Mouse (Mus musculus) granulocyte monocyte progenitor cell, adult 5-6 weeks (primary cell): ENCODE measurements around the gene Asprv1. TPM values are rescaled to one million over a fixed set of nuclear protein-coding genes. Genes with fewer than 3 reads are reported as not detected.

ENCODE experiments used
- ATAC-seq: replicated peaks from 2 replicates; pipeline ENCODE4 v1.8.0; 2016; ENCODE audit warnings: mild to moderate bottlenecking, moderate TSS enrichment, inconsistent platforms; ENCODE audit not compliant: poor library complexity, severe bottlenecking
- total RNA-seq, 2 experiments: library from RNA; stranded (forward) in 1 of 2; stranded (reverse) in 1 of 2; fragments of 200-712, 200-1000 nt in 1 of 2; fragments of >200 nt in 1 of 2; fragmentation: Nextera tagmentation in 1 of 2; gene quantifications; 2 replicates each; pipeline ENCODE4 v1.2.3; 2014 to 2017

Asprv1 gene
- total RNA-seq, 2 experiments from 2014 or later, result 0.98 TPM; not detected in 1

DNA sequence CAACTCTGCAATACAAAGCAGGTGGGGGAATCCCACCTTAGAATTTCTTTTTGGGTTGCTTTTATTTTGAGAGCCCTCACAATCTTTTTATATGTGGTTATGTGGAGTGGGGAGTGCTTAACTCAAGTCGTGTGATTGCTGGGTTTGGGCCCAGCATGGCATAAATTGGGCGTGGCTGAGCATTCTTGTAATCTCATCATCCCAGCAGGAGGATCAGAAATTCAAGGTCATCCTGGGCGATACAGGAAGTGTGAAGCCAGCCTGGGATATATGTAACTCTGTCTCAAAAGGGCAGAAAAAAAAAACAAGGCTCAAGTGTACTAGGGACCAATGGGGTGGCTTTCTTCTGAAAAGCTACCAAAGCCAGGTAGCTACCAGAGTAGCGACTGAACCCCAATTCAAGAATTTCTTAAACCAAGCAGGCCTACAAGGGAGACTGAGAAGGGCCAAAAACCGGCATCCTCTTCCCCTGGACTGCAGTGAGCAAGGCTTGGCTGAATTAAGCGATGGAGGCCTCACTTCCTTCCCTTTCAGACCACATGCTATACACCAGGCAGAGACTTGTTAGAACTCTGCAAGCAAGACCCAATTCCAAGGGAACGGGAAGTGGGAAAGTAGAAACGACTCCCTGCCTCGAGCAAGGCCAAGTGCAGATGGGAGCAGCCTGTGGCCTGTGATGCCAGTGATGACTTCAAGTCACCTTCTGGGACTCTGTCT lies 32.4 kb downstream of the Asprv1 start:
- peak; percentile 63 for ATAC-seq

DNA sequence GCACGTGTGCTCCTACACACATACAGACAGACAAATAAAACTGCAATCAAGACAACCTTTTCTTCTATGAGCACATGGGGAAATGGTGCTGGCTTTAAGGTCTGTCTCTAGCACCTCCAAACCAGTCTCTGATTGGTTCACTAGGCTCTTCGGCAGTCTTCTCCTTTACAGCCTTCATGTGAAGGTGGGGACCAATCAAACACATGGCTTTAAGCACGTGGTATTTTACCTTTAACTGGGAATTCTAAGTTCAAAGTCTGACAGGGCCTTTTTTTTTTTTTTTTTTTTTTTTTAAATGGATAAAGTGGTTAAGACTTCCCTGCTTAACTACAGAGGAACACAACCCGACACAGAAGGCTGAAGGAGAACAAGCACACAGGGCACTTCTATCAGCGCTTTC lies 37.1 kb downstream of the Asprv1 start:
- no peak for ATAC-seq

DNA sequence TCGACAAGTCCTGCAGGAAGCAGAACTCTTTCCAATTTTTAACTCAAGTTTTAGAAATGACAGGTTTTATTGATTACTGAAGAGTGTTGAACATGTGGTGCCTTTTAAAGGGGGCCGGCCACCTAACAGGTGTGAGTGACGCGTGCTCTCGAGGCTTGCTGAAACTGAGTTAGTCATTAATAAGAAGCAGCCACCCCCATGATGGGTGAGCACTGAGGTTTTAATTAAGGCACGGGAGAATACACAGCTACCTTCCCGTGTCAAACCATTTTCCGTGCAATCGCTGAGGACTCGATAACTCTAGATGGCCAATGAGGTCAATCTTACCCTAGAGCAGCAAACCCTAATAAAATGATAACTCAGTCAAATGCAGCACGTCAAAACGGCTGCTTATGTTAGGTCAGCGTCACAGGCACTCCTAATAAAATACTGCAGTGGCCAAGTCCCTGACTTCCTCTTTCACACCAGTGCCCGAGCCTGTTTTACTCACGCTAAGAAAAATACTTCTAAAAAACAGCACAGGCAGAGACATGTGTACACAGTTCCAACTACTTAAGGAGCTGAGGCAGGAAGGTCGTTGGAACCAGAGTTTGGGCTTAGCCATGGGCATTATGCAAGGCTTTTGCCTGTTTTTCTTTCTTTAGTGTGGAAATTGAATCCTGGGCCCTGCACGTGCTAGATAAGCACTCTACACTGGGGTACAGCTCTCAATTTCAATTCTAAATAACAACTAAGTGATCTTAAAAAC lies 37.8 kb downstream of the Asprv1 start:
- peak; percentile 11; the same call in 1 of the 2 replicates for ATAC-seq

DNA sequence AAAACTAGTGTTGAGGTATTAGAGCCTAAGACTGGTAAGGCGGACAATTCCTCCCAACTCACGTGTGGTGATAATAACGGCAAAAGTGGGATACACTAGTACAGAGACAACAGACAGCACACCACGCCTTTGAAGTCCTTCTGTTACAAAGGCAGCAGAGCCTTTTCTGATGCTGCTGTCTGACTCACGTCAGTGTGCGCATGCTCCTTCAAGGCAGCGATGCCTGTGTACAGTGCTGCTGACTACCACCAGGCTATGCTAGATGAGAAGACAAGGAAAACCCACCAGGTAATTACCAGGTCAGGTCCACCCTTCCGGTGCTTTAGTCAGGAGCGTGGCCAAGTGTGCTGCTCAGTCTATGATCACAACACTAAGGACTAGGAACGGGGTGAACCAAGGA lies 39.1 kb downstream of the Asprv1 start:
- no peak for ATAC-seq

DNA sequence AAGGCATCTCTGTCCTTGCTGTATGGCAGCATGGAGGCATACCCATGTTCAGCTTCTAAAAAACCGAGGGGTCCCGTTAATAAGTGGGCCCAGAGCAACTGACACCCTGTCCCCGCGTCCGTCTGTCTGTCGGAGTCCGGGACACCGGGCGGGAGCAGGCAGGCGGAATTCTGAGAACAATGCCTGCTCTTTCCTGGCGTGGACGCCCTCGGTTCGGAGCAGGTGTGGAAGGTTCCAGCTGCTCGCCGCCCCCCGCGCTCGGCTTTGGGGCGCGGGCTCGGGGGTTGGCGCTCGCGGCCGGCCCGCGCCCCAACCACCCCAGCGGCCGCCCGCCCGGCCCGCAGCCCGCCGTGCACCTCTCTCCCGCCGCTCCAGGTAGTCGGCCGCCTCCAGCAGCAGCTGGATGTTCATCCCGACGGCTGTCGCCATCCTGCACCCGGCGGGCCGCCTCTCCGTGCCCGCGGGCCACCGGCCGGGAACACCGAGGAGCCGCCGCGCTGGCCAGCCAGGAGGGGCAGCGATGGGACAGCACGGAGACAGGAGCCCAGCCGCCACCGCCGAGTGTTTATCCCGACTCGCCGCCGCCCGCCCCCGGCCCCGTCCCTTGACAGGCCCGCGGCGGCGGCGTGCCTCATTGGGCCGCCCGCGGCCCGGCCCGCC lies 40.7 kb downstream of the Asprv1 start, which contains the start of gene Mxd1:
TSS of gene Mxd1 (minus strand) at position 582 of the 660 bp plus-strand sequence.
- ATAC-seq, result no peak

DNA sequence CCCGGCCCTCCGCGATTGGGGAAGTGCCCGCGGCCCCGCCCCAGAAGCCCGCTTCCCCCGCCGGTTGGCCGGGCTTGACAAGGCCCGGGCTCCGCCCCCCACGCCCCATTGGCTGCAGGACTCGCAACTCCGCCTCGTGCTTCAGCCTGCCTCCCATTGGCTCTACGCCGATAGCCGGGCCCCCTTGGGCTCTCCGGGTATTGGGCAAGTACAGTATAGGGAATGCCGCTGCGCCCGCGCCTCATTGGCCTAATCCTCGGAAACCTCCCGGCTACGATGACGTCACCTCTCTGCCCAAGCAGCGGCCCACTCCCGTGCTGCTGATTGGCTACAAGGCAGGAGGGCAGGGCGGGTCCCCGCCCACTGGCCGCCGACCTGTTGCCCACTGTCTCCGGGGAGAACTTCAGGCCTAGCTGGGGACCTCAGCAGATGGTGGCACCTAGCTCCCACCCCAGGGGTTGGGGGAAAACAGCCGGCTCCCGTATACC lies 41.3 kb downstream of the Asprv1 start:
- ATAC-seq, result peak; percentile 89

DNA sequence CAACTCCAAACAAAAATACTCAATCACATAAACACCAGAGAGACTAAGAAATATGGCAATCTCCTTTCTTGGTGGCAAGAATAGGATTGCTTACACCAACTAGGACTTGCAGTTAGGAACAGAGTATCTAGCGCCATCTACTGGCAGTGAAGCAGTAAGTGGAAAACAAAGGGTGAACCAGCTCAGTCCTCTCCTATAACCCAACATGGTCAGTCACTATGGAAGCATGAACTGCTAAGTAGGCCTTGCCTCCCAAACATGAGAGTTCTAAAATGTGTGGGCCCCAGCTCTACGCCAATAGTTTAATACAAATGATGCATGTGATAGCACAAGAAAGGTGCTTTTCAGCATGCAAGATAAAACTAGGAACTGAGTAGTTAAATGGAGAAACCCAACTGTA lies 42.9 kb downstream of the Asprv1 start:
- peak; percentile 16; the same call in 1 of the 2 replicates for ATAC-seq

DNA sequence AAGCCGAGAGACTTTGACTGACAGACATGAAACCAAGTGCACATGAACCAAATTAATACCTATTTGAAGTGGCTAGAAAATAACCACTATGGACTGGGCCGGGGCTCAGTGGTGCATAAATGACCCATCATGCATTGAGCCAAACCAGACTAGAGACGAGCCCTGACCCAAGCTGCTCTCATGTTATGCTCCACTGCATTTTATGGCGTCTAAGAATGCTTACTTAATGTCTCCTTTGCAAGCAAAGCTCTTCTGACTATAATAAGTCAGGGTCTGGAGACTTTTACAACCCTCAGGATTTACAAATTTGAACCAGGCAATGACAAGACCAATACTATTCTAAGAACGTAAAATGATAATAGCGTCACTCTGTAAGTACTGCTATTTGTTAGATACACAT lies 50.4 kb downstream of the Asprv1 start:
- ATAC-seq, result no peak

Other genes starting within 250 kb of the Asprv1 start
- gene Pcyox1, start 231.0 kb upstream of the Asprv1 start, total RNA-seq (2014; fragmentation: Nextera tagmentation), result 31.1 and 35.7 TPM in 2 replicates
- 64.2 and 87.9 TPM in 2 replicates for gene Pcyox1, start 231.0 kb upstream of the Asprv1 start, total RNA-seq (2017)
- 89.9 and 109 TPM in 2 replicates for gene Tia1, start 223.9 kb upstream of the Asprv1 start, total RNA-seq (2014; fragmentation: Nextera tagmentation)
- 77.5 and 97.1 TPM in 2 replicates for gene Tia1, start 223.9 kb upstream of the Asprv1 start, total RNA-seq (2017)
- not detected in 2 replicates for gene Gm44790, start 201.5 kb upstream of the Asprv1 start, total RNA-seq (2014; fragmentation: Nextera tagmentation)
- gene Gm44790, start 201.5 kb upstream of the Asprv1 start, total RNA-seq (2017), result not detected in 2 replicates
- gene C87436, start 189.8 kb upstream of the Asprv1 start, total RNA-seq (2014; fragmentation: Nextera tagmentation), result 20.8 and 33.5 TPM in 2 replicates
- 20.3 and 26.7 TPM in 2 replicates for gene C87436, start 189.8 kb upstream of the Asprv1 start, total RNA-seq (2017)
- 258 and 285 TPM in 2 replicates for gene Pcbp1, start 101.8 kb upstream of the Asprv1 start, total RNA-seq (2014; fragmentation: Nextera tagmentation)
- 130 and 152 TPM in 2 replicates for gene Pcbp1, start 101.8 kb upstream of the Asprv1 start, total RNA-seq (2017)
- gene Mxd1, start 41.0 kb downstream of the Asprv1 start, total RNA-seq (2014; fragmentation: Nextera tagmentation), result 5.3 and 7.3 TPM in 2 replicates
- gene Mxd1, start 41.0 kb downstream of the Asprv1 start, total RNA-seq (2017), result 16.3 and 20.0 TPM in 2 replicates
- gene Snrnp27, start 56.4 kb downstream of the Asprv1 start, total RNA-seq (2014; fragmentation: Nextera tagmentation), result 58.6 and 108 TPM in 2 replicates
- gene Snrnp27, start 56.4 kb downstream of the Asprv1 start, total RNA-seq (2017), result 112 and 131 TPM in 2 replicates
- gene Gmcl1, start 105.2 kb downstream of the Asprv1 start, total RNA-seq (2014; fragmentation: Nextera tagmentation), result 28.3 and 31.7 TPM in 2 replicates
- 32.0 and 33.9 TPM in 2 replicates for gene Gmcl1, start 105.2 kb downstream of the Asprv1 start, total RNA-seq (2017)
- gene Anxa4, start 165.4 kb downstream of the Asprv1 start, total RNA-seq (2014; fragmentation: Nextera tagmentation), result 11.9 and 16.4 TPM in 2 replicates
- 16.4 and 17.7 TPM in 2 replicates for gene Anxa4, start 165.4 kb downstream of the Asprv1 start, total RNA-seq (2017)
- gene Aak1, start 221.4 kb downstream of the Asprv1 start, total RNA-seq (2014; fragmentation: Nextera tagmentation), result 28.2 and 40.2 TPM in 2 replicates
- gene Aak1, start 221.4 kb downstream of the Asprv1 start, total RNA-seq (2017), result 6.5 and 6.7 TPM in 2 replicates